Mouse (Mus musculus) neutrophil, adult 5-6 weeks (primary cell): ENCODE measurements around the gene Gltpd2. TPM values are rescaled to one million over a fixed set of nuclear protein-coding genes. Genes with fewer than 3 reads are reported as not detected.

Experiments
- ATAC-seq: fragments of 151-379, 151-347 bp; 2 replicates; pipeline ENCODE4 v1.8.0; 2017; ENCODE audit warnings: mild to moderate bottlenecking, moderate TSS enrichment; ENCODE audit not compliant: insufficient number of reproducible peaks, poor library complexity, low FRiP score, severe bottlenecking; ENCODE audit errors: extremely low read depth
- total RNA-seq: library from RNA; stranded (forward); fragments of 200-1000 nt; gene quantifications from 2 replicates; pipeline ENCODE4 v1.2.3, GENCODE M21; 2017

Gltpd2 gene
- total RNA-seq, 1 experiment from 2014 or later: not detected

DNA sequence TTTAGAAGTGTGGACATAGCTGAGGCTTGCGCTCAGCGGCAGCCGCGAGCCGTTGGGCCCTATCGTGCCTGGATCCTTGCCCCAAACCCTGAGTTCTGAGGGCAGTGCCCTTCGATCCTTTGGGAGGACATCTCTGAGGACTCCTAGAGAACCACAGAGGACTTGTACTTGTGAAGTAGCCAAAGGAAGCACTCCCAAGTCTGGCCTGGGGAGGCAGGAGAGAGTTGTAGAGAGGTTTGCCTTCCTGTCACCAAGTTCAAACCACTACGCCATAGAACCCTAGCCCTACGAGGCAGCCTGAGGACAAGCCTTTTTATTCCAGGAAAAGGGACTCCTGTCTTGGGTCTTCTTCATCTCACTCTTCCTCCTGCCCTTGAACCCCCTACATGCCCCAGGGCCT lies 38.5 kb downstream of the Gltpd2 start:
- no peak for ATAC-seq

DNA sequence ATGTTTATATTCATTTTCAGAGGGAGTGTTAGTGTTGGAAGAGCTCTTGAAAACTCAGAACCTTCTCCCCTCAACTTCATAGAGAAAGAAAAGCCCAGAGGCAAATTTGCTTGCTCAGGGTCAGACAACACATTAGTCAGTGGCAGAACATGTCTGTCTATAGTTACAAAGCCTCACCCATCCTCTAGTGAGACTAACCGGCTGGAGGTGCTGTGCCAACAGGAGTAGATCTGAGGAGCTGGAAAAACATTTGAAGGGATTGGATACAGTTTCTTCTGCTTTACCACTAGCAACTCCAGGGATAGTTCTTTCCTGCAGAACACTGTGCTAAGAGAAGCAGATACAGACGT lies 42.9 kb downstream of the Gltpd2 start:
- no peak for ATAC-seq

DNA sequence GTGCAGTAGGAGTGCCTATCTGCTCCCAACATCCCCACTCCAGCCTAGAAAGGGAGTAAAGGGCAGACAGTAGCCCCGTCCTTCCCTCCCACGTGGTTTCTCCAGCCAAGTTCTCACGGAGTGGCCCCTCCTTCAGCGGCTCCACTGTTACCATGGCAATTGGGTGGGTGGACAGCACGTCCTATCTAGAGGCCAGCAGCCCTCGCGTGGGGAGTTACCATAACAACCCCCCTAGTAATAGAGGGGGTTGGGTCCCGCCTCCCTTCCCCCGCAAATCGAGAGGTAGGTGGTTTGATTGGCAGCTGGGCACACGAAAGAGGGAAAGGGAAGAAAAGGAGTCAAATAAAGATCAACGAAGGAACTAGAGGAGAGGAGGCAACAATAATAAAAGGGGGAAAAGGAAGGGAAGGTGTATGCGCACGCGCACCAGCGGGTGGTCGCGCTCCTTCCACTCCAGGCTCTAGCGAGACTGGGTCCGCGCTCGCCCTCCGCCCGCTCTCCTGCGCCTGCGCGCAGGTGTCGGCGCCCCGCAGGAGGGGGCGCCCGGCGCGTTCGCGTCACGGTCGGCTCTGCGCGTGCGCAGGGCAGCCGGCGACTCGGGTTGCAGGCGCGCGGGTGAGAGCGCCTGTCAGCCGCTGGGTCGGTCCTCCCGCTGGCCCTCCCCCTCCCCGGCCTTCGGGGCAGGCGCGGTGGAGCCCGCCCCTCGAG lies 43.4 kb downstream of the Gltpd2 start, which contains the start of gene Mink1:
Gene Mink1, plus strand, starts transcription at position 595 of the 708 bp plus-strand sequence.
- peak; percentile 35 for ATAC-seq

DNA sequence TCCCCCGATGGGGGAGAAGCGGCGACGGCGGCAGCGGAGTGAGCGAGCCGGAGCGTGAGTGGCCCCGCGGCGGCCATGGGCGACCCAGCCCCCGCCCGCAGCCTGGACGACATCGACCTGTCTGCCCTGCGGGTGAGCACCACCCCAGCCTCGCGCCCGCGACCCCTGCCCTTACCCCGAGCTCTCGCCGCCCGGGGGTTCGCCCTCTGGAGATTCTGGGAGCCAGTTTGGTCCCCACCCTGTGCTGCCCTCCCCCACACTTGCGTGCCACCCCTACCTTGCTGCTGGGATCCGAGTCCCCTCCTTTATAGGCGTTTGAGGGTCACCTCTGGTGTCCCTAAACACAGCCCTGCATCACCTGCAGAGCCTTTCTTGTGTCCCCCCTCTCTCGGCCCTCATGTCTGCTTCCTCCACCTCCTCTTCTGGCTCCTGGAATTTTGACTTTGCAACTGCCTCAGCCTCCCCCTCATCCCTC lies 44.0 kb downstream of the Gltpd2 start:
- no peak; the same call in 1 of the 2 replicates for ATAC-seq

DNA sequence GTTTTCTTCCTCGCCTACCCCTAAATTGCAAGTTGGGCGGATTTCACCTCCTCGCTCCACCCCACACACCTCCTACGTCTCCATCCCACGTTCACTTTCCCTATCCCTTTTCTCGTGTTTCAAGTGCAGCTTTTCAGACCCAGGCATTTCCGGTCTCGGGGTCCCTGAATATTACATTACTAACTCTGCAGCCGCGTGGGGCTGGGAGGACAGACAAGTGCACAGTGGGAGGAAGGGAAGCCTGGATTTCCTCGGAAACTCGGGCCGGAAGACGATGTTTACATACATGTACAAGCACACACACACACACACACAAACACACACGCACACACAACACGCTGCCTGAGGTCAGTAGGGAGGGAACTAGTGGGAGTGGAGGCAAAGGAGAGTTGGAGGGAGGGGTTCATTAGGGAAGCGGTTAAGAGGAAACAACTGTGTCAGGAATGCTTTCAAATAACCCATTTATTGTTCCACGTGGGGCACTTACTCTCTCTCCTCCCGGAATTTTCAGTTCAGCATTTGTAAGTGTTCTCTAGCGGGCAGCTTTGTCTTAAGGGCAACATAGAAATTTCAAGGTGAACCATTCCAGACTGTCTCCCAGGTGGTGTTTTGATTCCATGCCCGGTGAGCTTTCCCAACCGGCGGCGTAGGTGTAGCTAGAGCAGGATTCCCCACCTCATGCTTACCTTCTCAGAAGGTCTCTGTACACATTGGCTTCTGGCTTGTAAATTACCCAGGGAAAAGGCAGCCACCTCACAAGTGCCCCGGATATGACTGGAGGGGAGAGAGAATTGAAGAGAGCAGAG lies 44.7 kb downstream of the Gltpd2 start:
- no peak for ATAC-seq

DNA sequence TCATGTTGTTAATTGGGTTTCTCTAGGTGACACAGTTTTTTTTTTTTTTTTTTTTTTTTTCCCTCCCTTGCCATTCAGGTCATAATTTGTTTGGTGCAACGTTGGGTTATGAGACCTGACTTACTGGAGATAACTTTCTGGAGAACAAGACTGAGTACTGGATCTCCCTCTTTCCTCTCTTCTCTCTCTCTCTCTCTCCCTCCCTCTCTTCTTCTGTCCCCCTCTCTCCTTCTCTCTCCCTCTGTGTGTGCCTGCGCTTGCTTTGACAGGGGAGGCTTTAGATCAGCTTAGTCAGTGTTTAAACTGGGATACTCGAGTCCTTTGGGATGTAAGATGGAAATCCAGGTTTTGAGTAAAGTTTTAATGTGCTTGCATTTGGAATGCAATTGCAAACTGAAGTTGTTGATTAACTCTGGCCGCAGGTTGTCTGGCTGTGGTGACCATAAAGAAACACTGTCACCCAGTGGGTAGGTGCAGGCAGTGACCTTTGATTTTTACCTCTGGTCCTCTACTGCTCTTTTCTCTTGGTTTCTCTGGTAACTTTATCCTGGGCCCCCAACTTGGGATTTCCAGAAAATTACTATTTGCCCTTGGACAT lies 45.4 kb downstream of the Gltpd2 start:
- no peak for ATAC-seq

DNA sequence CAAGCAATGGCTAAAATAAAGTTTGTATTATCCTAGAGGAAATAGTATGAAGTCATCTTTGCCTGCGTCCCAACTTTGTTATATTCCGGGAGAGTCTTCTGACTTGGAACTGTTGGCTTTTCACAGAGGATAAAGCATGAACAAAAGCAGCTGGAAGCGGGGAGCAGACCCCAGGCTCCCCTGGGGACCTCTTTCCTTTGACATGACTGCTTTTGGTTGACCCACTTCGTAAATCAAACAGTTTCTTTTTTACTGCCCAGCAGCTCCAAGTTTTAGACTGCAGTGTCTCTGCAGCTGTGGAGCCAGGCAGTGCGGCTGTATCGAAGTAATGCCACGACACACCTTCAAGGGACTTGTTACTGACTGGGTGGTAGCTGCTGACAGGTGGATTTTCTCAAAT lies 47.6 kb downstream of the Gltpd2 start:
- ATAC-seq: no peak

Other genes starting within 250 kb of the Gltpd2 start
- gene Alox12e, start 196.6 kb upstream of the Gltpd2 start, total RNA-seq: 0.35 and 2.0 TPM in 2 replicates
- gene Alox15, start 167.2 kb upstream of the Gltpd2 start, total RNA-seq: 4.5 and 7.1 TPM in 2 replicates
- 4.9 and 5.5 TPM in 2 replicates for gene Pelp1, start 109.2 kb upstream of the Gltpd2 start, total RNA-seq
- 278 and 300 TPM in 2 replicates for gene Arrb2, start 86.6 kb upstream of the Gltpd2 start, total RNA-seq
- 43.7 and 46.3 TPM in 2 replicates for gene Med11, start 67.3 kb upstream of the Gltpd2 start, total RNA-seq
- 0.37 and 0.58 TPM in 2 replicates for gene Zmynd15, start 59.8 kb upstream of the Gltpd2 start, total RNA-seq
- 0.74 TPM in 1 of 2 replicates, not detected in the other for gene Cxcl16, start 59.2 kb upstream of the Gltpd2 start, total RNA-seq
- not detected in 2 replicates for gene Tm4sf5, start 14.0 kb upstream of the Gltpd2 start, total RNA-seq
- not detected in 2 replicates for gene Vmo1, start 4.6 kb upstream of the Gltpd2 start, total RNA-seq
- gene Psmb6, start 6.2 kb downstream of the Gltpd2 start, total RNA-seq: 124 and 133 TPM in 2 replicates
- gene Gm40193, start 13.7 kb downstream of the Gltpd2 start, total RNA-seq: not detected in 2 replicates
- 0.86 and 4.3 TPM in 2 replicates for gene Pld2, start 20.9 kb downstream of the Gltpd2 start, total RNA-seq
- gene Mink1, start 43.7 kb downstream of the Gltpd2 start, total RNA-seq: 21.8 and 23.1 TPM in 2 replicates
- gene 4930544D05Rik, start 96.7 kb downstream of the Gltpd2 start, total RNA-seq: not detected in 2 replicates
- gene Chrne, start 100.0 kb downstream of the Gltpd2 start, total RNA-seq: 1.7 TPM in 1 of 2 replicates, not detected in the other
- 1.4 and 1.7 TPM in 2 replicates for gene Gp1ba, start 119.9 kb downstream of the Gltpd2 start, total RNA-seq
- gene Rnf167, start 128.0 kb downstream of the Gltpd2 start, total RNA-seq: 261 and 283 TPM in 2 replicates
- 75.8 and 82.8 TPM in 2 replicates for gene Slc25a11, start 128.3 kb downstream of the Gltpd2 start, total RNA-seq
- 683 and 728 TPM in 2 replicates for gene Pfn1, start 135.4 kb downstream of the Gltpd2 start, total RNA-seq
- 16.7 and 21.2 TPM in 2 replicates for gene Eno3, start 138.0 kb downstream of the Gltpd2 start, total RNA-seq
- gene Spag7, start 150.2 kb downstream of the Gltpd2 start, total RNA-seq: 49.2 and 55.3 TPM in 2 replicates
- gene Camta2, start 168.9 kb downstream of the Gltpd2 start, total RNA-seq: 24.1 and 36.1 TPM in 2 replicates
- gene Inca1, start 181.0 kb downstream of the Gltpd2 start, total RNA-seq: 0.37 TPM in 1 of 2 replicates, not detected in the other
- 27.6 and 28.0 TPM in 2 replicates for gene Kif1c, start 181.4 kb downstream of the Gltpd2 start, total RNA-seq
- gene Zfp3, start 245.0 kb downstream of the Gltpd2 start, total RNA-seq: 2.6 and 2.8 TPM in 2 replicates